Mouse (Mus musculus) forebrain, embryonic 12.5 days (tissue): ENCODE measurements at regions not wholly inside any gene's neighbourhood (a gene's known extent, or its start where the extent isn't known, plus 50 kb on each side); places are given as distances from the start of the nearest gene placed in this dataset.

Experiments
- ATAC-seq: fragments of 200-750 bp; cut with Nextera tagmentation; 2 replicates; pipeline ENCODE4 v1.8.0; 2017; ENCODE audit warnings: moderate TSS enrichment; ENCODE audit not compliant: low FRiP score
- H3K27ac ChIP-seq: fragments of 300-500 bp; sonication (generic); 2 replicates; pipeline ENCODE4 v1.5.1; 2016; ENCODE audit warnings: mild to moderate bottlenecking
- H3K27me3 ChIP-seq: fragments of 300-500 bp; sonication (generic); 2 replicates; pipeline ENCODE4 v1.6.1; 2016; ENCODE audit warnings: mild to moderate bottlenecking
- H3K36me3 ChIP-seq: fragments of 300-500 bp; sonication (generic); replicated peaks from 2 replicates; pipeline ENCODE4 v1.6.1; 2016; ENCODE audit warnings: mild to moderate bottlenecking
- H3K4me1 ChIP-seq: fragments of 300-500 bp; sonication (generic); 2 replicates; pipeline ENCODE4 v1.6.1; 2016
- H3K4me2 ChIP-seq: fragments of 300-500 bp; sonication (generic); 2 replicates; pipeline ENCODE4 v1.6.1; 2016; ENCODE audit warnings: mild to moderate bottlenecking, moderate library complexity
- H3K4me3 ChIP-seq: fragments of 300-500 bp; sonication (generic); replicated peaks from 2 replicates; pipeline ENCODE4 v1.5.1; 2016; ENCODE audit warnings: mild to moderate bottlenecking
- H3K9ac ChIP-seq: fragments of 300-500 bp; sonication (generic); 2 replicates; pipeline ENCODE4 v1.6.1; 2016; ENCODE audit warnings: mild to moderate bottlenecking
- H3K9me3 ChIP-seq: fragments of 300-500 bp; sonication (generic); 2 replicates; pipeline ENCODE4 v1.6.1; 2016
- WGBS: fragments of 180-500 bp; shearing (Covaris S2); methylation state at CpG from one replicate; pipeline ENCODE4 v1.1.7; 2016; 5-methylcytosine and 5-hydroxymethylcytosine counted together

- H3K9ac ChIP-seq: no peak overlapping the region
- H3K36me3 ChIP-seq: no peaks in the 10 kb centered on the region
- no peaks in the 10 kb centered on the region for H3K9me3 ChIP-seq
- WGBS: 90% methylated on average over 6 of the region's 6 CpGs
- no peak for ATAC-seq
- no peaks in the 10 kb centered on the region for H3K27me3 ChIP-seq
- no peak overlapping the region for H3K4me3 ChIP-seq
- no peak overlapping the region for H3K27ac ChIP-seq
- no peak overlapping the region for H3K4me2 ChIP-seq
- no peaks in the 10 kb centered on the region for H3K4me1 ChIP-seq
Observed at GRCm38 (mm10) chr1:52338243-52338642, 105.2 kb upstream of the Gls start.

GRCm38 (mm10) chr1:52336696-52337095, 103.7 kb upstream of the Gls start:
- H3K27ac ChIP-seq: no peak overlapping the region
- H3K4me1 ChIP-seq: no peaks in the 10 kb centered on the region; the same call in 1 of the 2 replicates
- no peaks in the 10 kb centered on the region for H3K36me3 ChIP-seq
- no peak overlapping the region for H3K4me2 ChIP-seq
- WGBS: 88% methylated on average over 3 of the region's 3 CpGs
- no peak overlapping the region for H3K4me3 ChIP-seq
- H3K9ac ChIP-seq: no peak overlapping the region
- no peak for ATAC-seq
- no peaks in the 10 kb centered on the region for H3K9me3 ChIP-seq
- no peaks in the 10 kb centered on the region for H3K27me3 ChIP-seq

GRCm38 (mm10) chr1:52332013-52332412, 99.0 kb upstream of the Gls start:
- WGBS: 46% methylated on average over 12 of the region's 12 CpGs
- Histone ChIP-seq H3K4me1 (peaks cover 4% of the 10 kb centered on the region; the same call in 1 of the 2 replicates), H3K4me2 (no peak overlapping the region), H3K27ac (0 out of 2 replicates have a peak overlapping the region, but pooled peaks have one; percentile 36), H3K4me3 (no peak overlapping the region), H3K9ac (no peak overlapping the region), H3K9me3 (no peaks in the 10 kb centered on the region), H3K36me3 (no peaks in the 10 kb centered on the region), H3K27me3 (no peaks in the 10 kb centered on the region)
- peak; percentile 66; the same call in 1 of the 2 replicates for ATAC-seq

- 44% methylated on average over 4 of the region's 4 CpGs for WGBS
- ATAC-seq: peak; percentile 80
- H3K4me1 ChIP-seq: peaks cover 4% of the 10 kb centered on the region; the same call in 1 of the 2 replicates
- no peak overlapping the region for H3K4me3 ChIP-seq
- no peak overlapping the region for H3K9ac ChIP-seq
- no peaks in the 10 kb centered on the region for H3K36me3 ChIP-seq
- 0 out of 2 replicates have a peak overlapping the region, but pooled peaks have one; percentile 46 for H3K27ac ChIP-seq
- no peak overlapping the region for H3K4me2 ChIP-seq
- no peaks in the 10 kb centered on the region for H3K9me3 ChIP-seq
- no peaks in the 10 kb centered on the region for H3K27me3 ChIP-seq
Observed at GRCm38 (mm10) chr1:52331442-52331841, 98.4 kb upstream of the Gls start.

GRCm38 (mm10) chr1:52330496-52330895, 97.5 kb upstream of the Gls start:
- Histone ChIP-seq H3K4me3 (no peak overlapping the region), H3K4me2 (no peak overlapping the region), H3K27me3 (no peaks in the 10 kb centered on the region), H3K36me3 (no peaks in the 10 kb centered on the region), H3K9ac (no peak overlapping the region), H3K9me3 (no peaks in the 10 kb centered on the region), H3K27ac (no peak overlapping the region), H3K4me1 (peaks cover 4% of the 10 kb centered on the region; the same call in 1 of the 2 replicates)
- no peak for ATAC-seq
- WGBS: 74% methylated on average over 6 of the region's 6 CpGs

- H3K36me3 ChIP-seq: no peaks in the 10 kb centered on the region
- H3K4me2 ChIP-seq: no peak overlapping the region
- H3K4me1 ChIP-seq: peaks cover 4% of the 10 kb centered on the region; the same call in 1 of the 2 replicates
- no peak overlapping the region for H3K9ac ChIP-seq
- no peak overlapping the region for H3K4me3 ChIP-seq
- ATAC-seq: no peak
- no peaks in the 10 kb centered on the region for H3K27me3 ChIP-seq
- no peak overlapping the region for H3K27ac ChIP-seq
- H3K9me3 ChIP-seq: no peaks in the 10 kb centered on the region
Observed at GRCm38 (mm10) chr1:52328507-52328906, 95.5 kb upstream of the Gls start.

- ATAC-seq: no peak
- Histone ChIP-seq H3K9ac (no peak overlapping the region), H3K36me3 (no peaks in the 10 kb centered on the region), H3K27me3 (no peaks in the 10 kb centered on the region), H3K27ac (no peak overlapping the region), H3K9me3 (no peaks in the 10 kb centered on the region), H3K4me3 (no peak overlapping the region), H3K4me1 (no peaks in the 10 kb centered on the region), H3K4me2 (no peak overlapping the region)
- WGBS: 92% methylated on average over 2 of the region's 2 CpGs
Observed at GRCm38 (mm10) chr1:52324356-52324755, 91.3 kb upstream of the Gls start.

- H3K4me1 ChIP-seq: 0 out of 2 replicates have a peak, but pooled peaks cover under 1% of the 10 kb centered on the region
- WGBS: 68% methylated on average over 3 of the region's 3 CpGs
- no peaks in the 10 kb centered on the region for H3K36me3 ChIP-seq
- H3K9ac ChIP-seq: no peak overlapping the region
- no peaks in the 10 kb centered on the region for H3K27me3 ChIP-seq
- no peak overlapping the region for H3K4me2 ChIP-seq
- H3K9me3 ChIP-seq: no peaks in the 10 kb centered on the region
- H3K4me3 ChIP-seq: no peak overlapping the region
- H3K27ac ChIP-seq: no peak overlapping the region
- no peak for ATAC-seq
Observed at GRCm38 (mm10) chr1:52312076-52312633, 79.1 kb upstream of the Gls start.

- Histone ChIP-seq H3K4me2 (0 out of 2 replicates have a peak overlapping the region, but pooled peaks have one; percentile 0), H3K4me1 (peaks cover 9% of the 10 kb centered on the region), H3K9ac (no peak overlapping the region), H3K9me3 (no peaks in the 10 kb centered on the region), H3K27me3 (no peaks in the 10 kb centered on the region), H3K4me3 (no peak overlapping the region), H3K27ac (peak overlapping the region; percentile 38; the same call in 1 of the 2 replicates), H3K36me3 (no peaks in the 10 kb centered on the region)
- ATAC-seq: peak; percentile 75; the same call in 1 of the 2 replicates
- 7% methylated on average over 6 of the region's 6 CpGs for whole genome bisulfite sequencing
Observed at GRCm38 (mm10) chr1:52306892-52307291, 73.9 kb upstream of the Gls start.

GRCm38 (mm10) chr1:52305679-52306632, 72.9 kb upstream of the Gls start:
- peak; percentile 68 for ATAC-seq
- Histone ChIP-seq H3K4me2 (no peak overlapping the region), H3K4me1 (peaks cover 9% of the 10 kb centered on the region), H3K27me3 (no peaks in the 10 kb centered on the region), H3K36me3 (no peaks in the 10 kb centered on the region), H3K27ac (peak overlapping the region; percentile 59; the same call in 1 of the 2 replicates), H3K9ac (no peak overlapping the region), H3K4me3 (no peak overlapping the region), H3K9me3 (no peaks in the 10 kb centered on the region)
- WGBS: 41% methylated on average over 18 of the region's 18 CpGs

- Histone ChIP-seq H3K9me3 (no peaks in the 10 kb centered on the region), H3K4me3 (no peak overlapping the region), H3K27me3 (no peaks in the 10 kb centered on the region), H3K36me3 (no peaks in the 10 kb centered on the region), H3K9ac (no peak overlapping the region), H3K4me2 (no peak overlapping the region), H3K27ac (no peak overlapping the region), H3K4me1 (peaks cover 9% of the 10 kb centered on the region)
- ATAC-seq: no peak
- 6% methylated on average over 6 of the region's 6 CpGs for WGBS
Observed at GRCm38 (mm10) chr1:52302557-52302956, 69.5 kb upstream of the Gls start.

GRCm38 (mm10) chr1:52301266-52301665, 68.2 kb upstream of the Gls start:
- no peak for ATAC-seq
- no peak overlapping the region for H3K4me3 ChIP-seq
- no peaks in the 10 kb centered on the region for H3K9me3 ChIP-seq
- peaks cover 2% of the 10 kb centered on the region; the same call in 1 of the 2 replicates for H3K4me1 ChIP-seq
- H3K27me3 ChIP-seq: no peaks in the 10 kb centered on the region
- H3K27ac ChIP-seq: no peak overlapping the region
- WGBS: 65% methylated on average over 2 of the region's 2 CpGs
- no peak overlapping the region for H3K4me2 ChIP-seq
- no peaks in the 10 kb centered on the region for H3K36me3 ChIP-seq
- H3K9ac ChIP-seq: no peak overlapping the region
